Mouse (Mus musculus) heart, adult 18-20 months (tissue): ENCODE measurements around the gene Wnt2b. TPM values are rescaled to one million over a fixed set of nuclear protein-coding genes. Genes with fewer than 3 reads are reported as not detected.
A peak's percentile ranks its signal among the peaks of the same experiment; 100 is the strongest.

ENCODE experiments used
- DNase-seq, 2 experiments: peaks; one replicate each; pipeline ENCODE4 v3.0.0; 2021 to 2022; ENCODE audit warnings: mixed read lengths in 1 of 2
- total RNA-seq, 2 experiments: library from RNA; stranded (reverse); gene quantifications; 2 replicates each; pipeline ENCODE4 v1.2.3; 2021

The Wnt2b gene
- total RNA-seq, 2 experiments from 2014 or later = 0.82 to 1.9 TPM

DNA sequence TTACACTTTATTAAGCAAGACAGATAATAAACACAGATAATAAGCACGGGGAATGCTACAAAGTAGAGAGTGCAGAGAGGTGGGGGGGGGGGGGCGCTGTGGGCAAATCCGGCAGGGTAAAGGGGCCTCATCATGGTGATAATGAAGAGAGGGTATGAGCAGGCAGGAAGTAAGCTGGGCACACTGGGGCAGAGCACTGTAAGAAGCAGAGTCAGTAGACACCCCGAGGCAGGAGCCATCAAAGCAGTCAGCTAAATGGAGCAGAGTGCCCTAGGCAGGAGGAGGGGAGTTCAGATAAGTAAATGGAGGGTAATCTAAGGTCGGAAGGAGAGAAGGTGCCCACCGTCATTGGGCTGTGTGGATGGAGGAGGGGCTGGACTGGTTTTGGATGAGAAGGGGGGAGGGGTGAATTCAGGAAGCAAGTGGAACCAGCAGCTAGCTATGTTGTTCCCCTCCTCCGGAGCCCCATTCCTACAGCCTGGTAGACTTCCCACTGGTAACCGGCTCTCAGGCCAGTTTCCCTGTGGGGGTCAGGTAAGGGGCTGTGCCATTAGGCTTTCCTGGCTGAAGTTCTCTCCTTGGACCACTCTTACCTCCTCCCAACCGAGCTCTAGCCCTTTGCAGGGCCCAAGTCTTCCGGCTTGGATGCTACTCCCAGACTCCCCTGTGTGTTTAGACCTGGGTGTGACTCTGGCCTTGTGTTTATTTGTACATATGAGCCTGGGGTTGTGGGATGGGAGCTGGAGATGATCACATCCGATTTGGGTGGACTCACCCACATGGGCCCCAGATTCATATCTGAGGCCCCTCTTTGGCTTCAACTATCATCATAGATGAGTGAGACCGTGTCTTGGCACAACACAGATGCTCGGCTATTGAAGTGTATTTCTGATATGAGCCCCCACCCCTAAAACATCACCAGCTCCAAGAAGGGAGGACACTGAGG is 1.9 kb upstream of the Wnt2b start:
- peak in 1 of 2 experiments; percentile 1 for DNase-seq

- DNase-seq = no peak
Measured at GRCm38 (mm10) chr3:104962866-104963265, 1.1 kb upstream of the Wnt2b start.

DNA sequence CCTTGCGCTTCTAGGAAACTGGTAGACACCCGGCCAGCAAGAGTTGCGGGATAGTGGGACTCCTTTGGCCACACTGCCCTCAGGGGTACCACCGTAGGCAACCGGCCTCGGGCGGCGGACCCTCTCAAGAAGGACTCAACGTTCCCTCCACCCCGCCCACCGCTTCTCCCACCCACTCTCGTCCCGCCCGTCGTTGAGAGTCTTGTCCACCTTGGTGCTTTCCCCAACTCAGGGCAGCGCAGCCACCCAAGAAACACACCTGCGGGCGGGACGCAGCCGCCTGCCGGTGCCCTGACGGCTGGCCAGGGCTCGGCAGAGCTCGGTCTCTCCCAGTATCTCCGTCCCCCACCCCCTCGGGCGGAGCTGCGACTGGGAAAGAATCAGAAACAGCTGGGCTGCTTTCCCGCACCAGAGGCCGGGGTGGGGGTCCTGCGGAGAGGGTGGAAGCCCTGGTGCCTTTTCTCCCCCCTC is 455 bp upstream of the Wnt2b start:
- DNase-seq = peak in 1 of 2 experiments; percentile 18

DNA sequence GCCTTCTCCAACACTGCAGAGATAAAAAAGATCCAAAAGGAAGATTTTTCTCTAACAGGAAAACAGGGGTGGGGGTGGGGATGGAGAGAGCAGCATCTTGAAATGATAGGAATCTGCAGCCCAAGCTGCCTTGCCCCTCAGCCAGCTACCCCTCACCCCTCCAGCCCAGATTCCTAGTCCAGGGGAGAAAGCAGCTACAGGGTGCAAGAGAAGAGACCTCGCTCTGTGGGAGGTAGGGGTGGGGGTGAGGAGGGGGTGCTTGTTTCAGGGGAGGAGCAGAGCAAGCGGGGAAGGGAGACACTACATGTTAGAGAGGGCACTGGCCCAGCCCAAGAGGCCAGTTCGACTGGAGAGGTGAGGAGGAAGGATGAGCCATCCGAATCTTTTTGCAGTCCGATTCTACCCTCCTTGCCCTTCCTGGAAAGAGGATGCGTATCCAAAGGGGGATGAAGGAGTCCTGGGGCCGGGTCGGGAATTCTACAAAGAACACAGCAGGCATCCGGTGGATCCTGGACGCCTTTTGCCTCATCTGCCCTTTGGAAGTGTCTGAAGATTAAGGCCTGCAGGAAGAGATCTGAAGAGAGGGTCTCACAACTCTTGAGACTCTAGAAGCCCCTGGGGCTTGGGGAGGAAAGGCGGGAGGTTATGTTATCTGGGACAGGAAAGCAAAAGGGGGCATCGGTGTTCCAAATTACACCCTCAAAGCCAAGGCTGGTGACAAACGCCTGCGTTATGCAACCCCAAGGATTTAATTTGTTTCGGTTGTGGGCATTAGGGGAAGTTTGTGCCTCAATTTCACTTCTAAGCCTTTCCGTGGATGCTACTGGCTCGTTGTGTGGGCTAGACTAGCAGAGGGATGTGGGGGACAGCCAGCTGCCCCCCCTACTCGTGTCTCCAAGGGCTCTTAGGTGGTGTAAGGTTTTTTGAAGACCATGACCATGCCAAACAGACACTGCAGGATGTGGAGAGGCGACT is 1.4 kb downstream of the Wnt2b start:
- DNase-seq = peak in 1 of 2 experiments; percentile 4

DNA sequence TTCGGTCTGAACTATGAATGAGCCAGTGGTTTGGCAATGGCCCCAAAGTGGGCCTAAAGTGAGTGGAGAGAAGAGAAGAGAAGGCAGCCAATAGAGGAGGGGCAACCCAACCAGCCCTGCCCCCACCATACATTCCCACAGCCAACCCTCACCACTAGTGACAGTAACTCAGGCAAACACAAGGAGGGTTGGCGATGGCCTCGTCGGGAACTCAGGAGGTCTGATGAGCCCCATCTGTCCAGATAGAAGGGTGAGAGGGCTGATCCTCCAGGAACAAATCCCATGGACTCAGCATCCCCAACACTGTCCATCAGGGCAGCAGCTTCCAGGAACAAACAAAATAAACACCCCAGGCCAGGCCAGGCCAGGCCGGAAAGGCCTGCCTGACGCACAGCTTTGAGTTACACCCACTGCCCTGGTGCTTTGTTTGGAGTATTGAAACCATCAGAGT is 5.6 kb downstream of the Wnt2b start:
- DNase-seq = peak in 1 of 2 experiments; percentile 6

GRCm38 (mm10) chr3:104954551-104954950 is 7.2 kb downstream of the Wnt2b start:
- no peak for DNase-seq

DNA sequence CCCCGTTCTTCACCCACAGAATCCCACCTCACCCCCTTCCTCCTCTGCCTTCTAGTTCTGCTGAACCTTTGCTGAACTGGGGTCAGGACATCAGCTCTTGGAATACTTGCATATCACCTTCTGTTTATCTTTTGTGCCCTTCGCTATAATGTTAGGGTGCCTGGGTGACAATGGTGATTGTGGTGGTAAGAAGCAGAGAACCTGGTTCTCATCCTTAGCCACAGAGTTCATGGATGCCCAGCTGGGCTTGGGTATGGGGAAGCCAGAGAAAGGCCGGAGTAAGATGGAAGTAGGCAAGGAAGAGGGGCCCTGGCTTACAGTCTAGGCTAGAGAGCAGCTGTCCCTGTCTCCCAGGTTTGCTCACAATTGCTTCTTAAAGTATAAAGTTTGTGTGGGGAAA is 7.6 kb downstream of the Wnt2b start:
- DNase-seq = no peak

GRCm38 (mm10) chr3:104952891-104953670 is 8.6 kb downstream of the Wnt2b start:
- DNase-seq = no peak

GRCm38 (mm10) chr3:104950926-104951325 is 10.8 kb downstream of the Wnt2b start:
- no peak for DNase-seq

GRCm38 (mm10) chr3:104944894-104945293 is 16.8 kb downstream of the Wnt2b start:
- DNase-seq = no peak

GRCm38 (mm10) chr3:104943333-104943732 is 18.4 kb downstream of the Wnt2b start:
- no peak for DNase-seq

GRCm38 (mm10) chr3:104942682-104943081 is 19.0 kb downstream of the Wnt2b start:
- DNase-seq = no peak

DNA sequence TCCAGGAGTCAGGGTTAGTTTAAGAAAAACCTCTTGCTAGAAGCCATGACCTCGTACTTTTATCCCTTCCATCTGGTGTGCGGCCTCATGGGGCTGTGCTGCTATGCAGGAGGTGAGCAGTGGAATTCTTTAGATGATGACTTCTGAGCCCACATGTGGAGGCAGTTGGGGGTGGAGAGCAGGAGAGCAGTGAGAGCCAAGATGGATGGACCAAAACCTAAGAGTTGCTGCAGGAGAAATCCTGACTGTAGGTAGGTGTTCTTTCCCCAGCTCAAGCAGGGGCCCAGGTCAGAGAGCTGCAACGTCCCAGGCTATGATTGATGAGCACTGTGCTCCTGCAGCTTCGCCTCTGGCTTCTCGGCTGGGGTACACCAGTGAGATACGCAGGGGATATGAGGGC is 21.0 kb downstream of the Wnt2b start:
- no peak for DNase-seq

GRCm38 (mm10) chr3:104938327-104938726 is 23.4 kb downstream of the Wnt2b start:
- no peak for DNase-seq

DNA sequence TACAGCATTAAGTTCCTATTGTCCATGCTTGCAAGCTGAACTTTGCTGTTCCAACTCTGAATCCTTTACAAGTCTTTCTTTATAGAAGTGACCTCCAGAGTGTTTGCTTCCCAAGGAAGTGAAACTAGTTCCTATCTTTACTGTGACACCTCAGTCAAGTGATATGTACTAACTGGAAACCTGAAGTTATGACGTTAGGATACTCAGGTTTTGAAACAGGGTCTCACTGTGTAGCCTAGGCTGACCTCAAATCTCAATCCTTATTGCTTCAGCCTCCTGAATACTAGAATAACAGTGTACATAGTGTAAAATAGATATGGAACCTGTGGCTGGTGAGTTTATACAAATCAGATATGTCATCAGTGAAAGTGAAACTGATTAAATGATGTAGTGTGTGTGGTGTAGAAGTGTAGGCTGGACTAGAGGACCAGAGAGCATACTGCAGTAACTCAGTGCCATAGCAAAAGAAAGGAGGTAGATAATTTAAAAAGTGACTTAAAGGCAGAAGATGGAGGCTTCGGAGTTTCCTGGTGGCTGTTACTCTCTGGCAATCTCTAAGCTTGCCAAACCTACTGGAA is 23.9 kb downstream of the Wnt2b start:
- no peak for DNase-seq

DNA sequence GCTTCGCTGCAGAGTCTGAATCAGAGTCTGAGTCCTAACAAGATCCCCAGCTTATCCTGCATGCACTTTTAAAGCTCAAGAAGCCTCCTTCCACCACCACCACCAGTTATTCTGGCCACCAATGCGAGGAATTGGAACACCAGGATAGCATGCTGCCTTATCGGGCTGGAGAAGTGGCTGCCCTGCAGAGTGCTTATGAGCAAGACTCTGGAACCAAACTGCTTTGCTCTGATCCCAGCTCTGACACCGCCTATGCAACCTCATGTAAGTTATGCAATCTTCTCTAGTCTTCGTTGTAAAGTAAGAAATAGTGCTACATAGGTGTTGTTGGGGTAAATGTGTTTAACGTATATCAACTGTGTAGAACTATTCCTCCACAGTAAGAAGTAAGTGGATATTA is 32.3 kb downstream of the Wnt2b start:
- no peak for DNase-seq

GRCm38 (mm10) chr3:104914986-104915385 is 46.7 kb downstream of the Wnt2b start:
- no peak for DNase-seq

- DNase-seq = no peak
Measured at GRCm38 (mm10) chr3:104909195-104909594, 52.5 kb downstream of the Wnt2b start.

DNA sequence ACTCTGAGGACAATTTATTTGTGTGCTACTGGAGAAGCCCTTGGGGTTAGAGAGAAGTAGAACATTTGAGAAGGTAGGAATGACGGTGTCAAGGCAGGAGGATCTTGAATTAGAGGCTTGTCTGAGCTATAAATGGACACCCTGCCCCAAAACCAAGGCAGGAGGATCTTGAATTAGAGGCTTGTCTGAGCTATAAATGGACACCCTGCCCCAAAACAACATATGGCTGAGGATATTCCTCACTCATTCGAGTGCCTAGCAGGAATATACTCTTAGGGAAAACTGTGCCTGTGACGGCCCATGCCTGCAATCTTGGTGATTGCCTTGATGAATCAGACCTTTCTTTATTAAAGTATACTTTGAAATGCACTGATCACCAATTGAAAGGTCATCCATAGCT is 55.7 kb downstream of the Wnt2b start:
- DNase-seq = no peak

- DNase-seq = no peak
Measured at GRCm38 (mm10) chr3:104905389-104905788, 56.3 kb downstream of the Wnt2b start.

- DNase-seq = no peak
Measured at GRCm38 (mm10) chr3:104901154-104901553, 60.6 kb downstream of the Wnt2b start.
